In the genomic region with DNA sequence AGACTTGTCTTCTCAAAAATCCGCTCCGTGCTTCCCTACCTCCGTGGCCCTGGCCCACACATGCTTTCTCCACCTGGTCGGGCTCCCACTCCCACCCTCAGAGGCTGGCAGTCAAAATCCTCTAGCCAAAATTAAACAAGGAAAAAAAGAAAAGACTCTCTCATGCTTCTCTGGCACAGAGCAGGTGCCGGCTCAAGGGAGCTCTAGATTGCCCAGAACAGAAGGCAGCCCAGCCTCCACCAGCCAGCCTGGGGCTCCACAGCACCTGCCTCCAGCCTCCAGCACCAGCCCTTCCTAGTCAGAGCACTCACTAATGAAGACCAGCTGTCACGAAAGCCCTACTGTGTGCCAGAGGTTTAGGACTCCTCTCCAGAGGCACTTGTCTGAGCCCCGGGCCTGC, we compare ENCODE assay signal across 21 mouse cellular contexts. TPM values are rescaled to one million over a fixed set of nuclear protein-coding genes. Genes with fewer than 3 reads are reported as not detected.
DNase-seq lines count a peak whose midpoint lies in the region; ATAC-seq and TF ChIP-seq lines count a peak whose summit lies in the region.
"Had no signal": no experiment of that assay in that cellular context is flagged by ENCODE, and none has a peak within 500 bp of the region (broad histone marks: within the 10 kb centered on the region; RNA-seq: fewer than 3 reads in every experiment).

No protein-coding gene starts in this region.

- H3K9me3 ChIP-seq in forebrain, embryonic 14.5 days (replicated peaks; ENCODE audit: control insufficient read depth, low read length), result no peaks in the 10 kb centered on the region
- no peaks in the 10 kb centered on the region for H3K9me3 ChIP-seq in forebrain, embryonic 12.5 days
- H3K9me3 ChIP-seq in hindbrain, postnatal 0 days (ENCODE audit: low read length), result no peaks in the 10 kb centered on the region
- no peaks in the 10 kb centered on the region for H3K9me3 ChIP-seq in hindbrain, embryonic 10.5 days
- H3K9me3 ChIP-seq in neural tube, embryonic 14.5 days (ENCODE audit: control insufficient read depth, low read length), result no peaks in the 10 kb centered on the region
- no peaks in the 10 kb centered on the region for H3K9me3 ChIP-seq in intestine, embryonic 15.5 days
- H3K9me3 ChIP-seq: heart, embryonic 10.5 days had no signal

- ATAC-seq in forebrain, embryonic 14.5 days, result no peak
- ATAC-seq in forebrain, embryonic 12.5 days (ENCODE audit: low FRiP score), result no peak
- ATAC-seq in hindbrain, postnatal 0 days, result no peak
- ATAC-seq in neural tube, embryonic 14.5 days (ENCODE audit: low read depth), result no peak
- ATAC-seq in intestine, embryonic 15.5 days, result no peak
- ATAC-seq: intestine, embryonic 16.5 days had no signal

- H3K36me3 ChIP-seq in forebrain, embryonic 14.5 days (ENCODE audit: control insufficient read depth, insufficient read depth, low read length), result no peaks in the 10 kb centered on the region
- H3K36me3 ChIP-seq in forebrain, embryonic 12.5 days (replicated peaks), result no peaks in the 10 kb centered on the region
- H3K36me3 ChIP-seq in hindbrain, postnatal 0 days (ENCODE audit: insufficient read depth, low read length), result no peaks in the 10 kb centered on the region
- no peaks in the 10 kb centered on the region for H3K36me3 ChIP-seq in hindbrain, embryonic 10.5 days
- H3K36me3 ChIP-seq in neural tube, embryonic 14.5 days (ENCODE audit: control insufficient read depth, insufficient read depth, low read length), result no peaks in the 10 kb centered on the region
- H3K36me3 ChIP-seq in intestine, embryonic 15.5 days, result no peaks in the 10 kb centered on the region
- H3K36me3 ChIP-seq: heart, embryonic 10.5 days had no signal

- no peak overlapping the region for H3K4me3 ChIP-seq in forebrain, embryonic 14.5 days (ENCODE audit: low read depth, low read length)
- no peak overlapping the region for H3K4me3 ChIP-seq in forebrain, embryonic 12.5 days (replicated peaks)
- H3K4me3 ChIP-seq in hindbrain, postnatal 0 days (ENCODE audit: low read length), result no peak overlapping the region
- no peak overlapping the region for H3K4me3 ChIP-seq in hindbrain, embryonic 10.5 days
- H3K4me3 ChIP-seq in neural tube, embryonic 14.5 days (ENCODE audit: low read depth, low read length), result no peak overlapping the region
- H3K4me3 ChIP-seq in intestine, embryonic 15.5 days (replicated peaks), result no peak overlapping the region

- H3K27ac ChIP-seq in forebrain, embryonic 14.5 days (ENCODE audit: low read depth, low read length), result no peak overlapping the region
- no peak overlapping the region for H3K27ac ChIP-seq in forebrain, embryonic 12.5 days
- no peak overlapping the region for H3K27ac ChIP-seq in hindbrain, postnatal 0 days
- no peak overlapping the region for H3K27ac ChIP-seq in hindbrain, embryonic 10.5 days
- 0 out of 2 replicates have a peak overlapping the region, but pooled peaks have one; percentile 11 for H3K27ac ChIP-seq in neural tube, embryonic 14.5 days (ENCODE audit: low read depth, low read length)
- H3K27ac ChIP-seq in intestine, embryonic 15.5 days, result no peak overlapping the region
- H3K27ac ChIP-seq: heart, embryonic 10.5 days; macrophage had no signal

- H3K27me3 ChIP-seq in forebrain, embryonic 14.5 days (replicated peaks; ENCODE audit: control insufficient read depth, insufficient read depth, low read length), result peaks cover 27% of the 10 kb centered on the region
- H3K27me3 ChIP-seq in forebrain, embryonic 12.5 days, result peaks cover 87% of the 10 kb centered on the region
- H3K27me3 ChIP-seq in hindbrain, postnatal 0 days (ENCODE audit: insufficient read depth, low read length), result no peaks in the 10 kb centered on the region
- peaks cover 91% of the 10 kb centered on the region for H3K27me3 ChIP-seq in hindbrain, embryonic 10.5 days (ENCODE audit: insufficient read depth, poor library complexity, severe bottlenecking)
- peaks cover 9% of the 10 kb centered on the region; the same call in 1 of the 2 replicates for H3K27me3 ChIP-seq in neural tube, embryonic 14.5 days (ENCODE audit: control insufficient read depth, insufficient read depth, low read length)
- H3K27me3 ChIP-seq in intestine, embryonic 15.5 days (replicated peaks), result peaks cover 87% of the 10 kb centered on the region

- WGBS in forebrain, embryonic 14.5 days, result 84% methylated on average over 7 of the region's 7 CpGs
- WGBS in forebrain, embryonic 12.5 days, result 83% methylated on average over 7 of the region's 7 CpGs
- 56% methylated on average over 7 of the region's 7 CpGs for WGBS in hindbrain, postnatal 0 days
- WGBS in hindbrain, embryonic 10.5 days, result 80% methylated on average over 7 of the region's 7 CpGs
- WGBS in neural tube, embryonic 14.5 days, result 66% methylated on average over 7 of the region's 7 CpGs
- 83% methylated on average over 7 of the region's 7 CpGs for WGBS in intestine, embryonic 15.5 days

- no peak overlapping the region for H3K9ac ChIP-seq in forebrain, embryonic 14.5 days (ENCODE audit: low read length)
- H3K9ac ChIP-seq in forebrain, embryonic 12.5 days, result no peak overlapping the region
- H3K9ac ChIP-seq in hindbrain, postnatal 0 days (replicated peaks; ENCODE audit: low read length), result no peak overlapping the region; the same call in 1 of the 2 replicates
- H3K9ac ChIP-seq in neural tube, embryonic 14.5 days (replicated peaks; ENCODE audit: low read depth, low read length), result no peak overlapping the region
- no peak overlapping the region for H3K9ac ChIP-seq in intestine, embryonic 15.5 days

- peak; percentile 22 for DNase-seq in forebrain, embryonic 14.5 days (ENCODE audit: low spot score)
- no peak for DNase-seq in hindbrain, postnatal 0 days (ENCODE audit: low spot score)
- no peak for DNase-seq in hindbrain, embryonic 10.5 days (ENCODE audit: low spot score)
- no peak for DNase-seq in neural tube, embryonic 10.5 days (ENCODE audit: extremely low spot score, low spot score)
- DNase-seq: cerebellum, adult 9-11 months; gastrocnemius, postnatal 10 days; kidney, adult 9 months; kidney, postnatal 14 days; thymus, postnatal 14 days had no signal

- H3K4me1 ChIP-seq in forebrain, embryonic 14.5 days (ENCODE audit: control insufficient read depth, insufficient read depth, low read length), result peaks cover 25% of the 10 kb centered on the region
- peaks cover 53% of the 10 kb centered on the region for H3K4me1 ChIP-seq in forebrain, embryonic 12.5 days
- H3K4me1 ChIP-seq in hindbrain, postnatal 0 days (ENCODE audit: insufficient read depth, low read length), result peaks cover 42% of the 10 kb centered on the region
- peaks cover 69% of the 10 kb centered on the region for H3K4me1 ChIP-seq in hindbrain, embryonic 10.5 days (replicated peaks)
- H3K4me1 ChIP-seq in neural tube, embryonic 14.5 days (ENCODE audit: control insufficient read depth, insufficient read depth, low read length), result peaks cover 33% of the 10 kb centered on the region
- H3K4me1 ChIP-seq in intestine, embryonic 15.5 days (replicated peaks), result peaks cover 9% of the 10 kb centered on the region; the same call in 1 of the 2 replicates

- no peak for TF ChIP-seq CTCF in hindbrain, postnatal 0 days (IDR thresholded peaks at IDR 0.05; ENCODE audit: low read depth)

- H3K4me2 ChIP-seq in forebrain, embryonic 14.5 days (ENCODE audit: low read length), result no peak overlapping the region
- H3K4me2 ChIP-seq in forebrain, embryonic 12.5 days, result no peak overlapping the region
- H3K4me2 ChIP-seq in hindbrain, postnatal 0 days (ENCODE audit: low read depth, low read length), result peak overlapping the region; percentile 21; the same call in 1 of the 2 replicates
- H3K4me2 ChIP-seq in neural tube, embryonic 14.5 days (ENCODE audit: low read depth, low read length), result no peak overlapping the region
- H3K4me2 ChIP-seq in intestine, embryonic 15.5 days (replicated peaks), result no peak overlapping the region

RNA-seq across cellular contexts. Expression of a gene that starts 4.8 kb away (rescaled TPM):
- 3.7 and 5.3 TPM in 2 replicates for polyA plus RNA-seq in forebrain, embryonic 14.5 days (2014; fragmentation: Nextera tagmentation; extraction: Ambion mirVana)
- 1.2 TPM in 2 replicates for polyA plus RNA-seq in forebrain, embryonic 12.5 days (2016; fragmentation: Nextera tagmentation; extraction: Ambion mirVana)
- 40.9 and 43.1 TPM in 2 replicates for total RNA-seq in hindbrain, postnatal 0 days (2014; rRNA removed)
- 8.4 and 9.1 TPM in 2 replicates for polyA plus RNA-seq in hindbrain, postnatal 0 days (2015; fragmentation: Nextera tagmentation; extraction: Ambion mirVana)
- 0.24 and 0.39 TPM in 2 replicates for polyA plus RNA-seq in hindbrain, embryonic 10.5 days (2016; fragmentation: Nextera tagmentation; extraction: Ambion mirVana)
- polyA plus RNA-seq in neural tube, embryonic 14.5 days (2014; fragmentation: Nextera tagmentation; extraction: Ambion mirVana), result 4.1 and 6.8 TPM in 2 replicates
- polyA plus RNA-seq in intestine, embryonic 15.5 days (2015; fragmentation: Nextera tagmentation; extraction: Ambion mirVana), result 0.08 and 0.29 TPM in 2 replicates
- total RNA-seq: granulocyte monocyte progenitor cell, adult 5-6 weeks; liver, adult 2 months; monocyte, adult 5-6 weeks had no signal
- polyA plus RNA-seq: embryonic facial prominence, embryonic 11.5 days; heart, embryonic 10.5 days; liver, adult 2 months; liver, embryonic 16.5 days; macrophage; stomach, embryonic 14.5 days had no signal

RNA-seq across cellular contexts. Expression of a gene that starts 59.5 kb away (rescaled TPM):
- 48.2 and 51.5 TPM in 2 replicates for polyA plus RNA-seq in forebrain, embryonic 14.5 days (2014; fragmentation: Nextera tagmentation; extraction: Ambion mirVana)
- polyA plus RNA-seq in forebrain, embryonic 12.5 days (2016; fragmentation: Nextera tagmentation; extraction: Ambion mirVana), result 137 and 147 TPM in 2 replicates
- total RNA-seq in hindbrain, postnatal 0 days (2014; rRNA removed), result 12.7 and 15.2 TPM in 2 replicates
- 16.6 and 17.9 TPM in 2 replicates for polyA plus RNA-seq in hindbrain, postnatal 0 days (2015; fragmentation: Nextera tagmentation; extraction: Ambion mirVana)
- 71.6 and 79.0 TPM in 2 replicates for polyA plus RNA-seq in hindbrain, embryonic 10.5 days (2016; fragmentation: Nextera tagmentation; extraction: Ambion mirVana)
- polyA plus RNA-seq in neural tube, embryonic 14.5 days (2014; fragmentation: Nextera tagmentation; extraction: Ambion mirVana), result 6.9 and 10.2 TPM in 2 replicates
- polyA plus RNA-seq in intestine, embryonic 15.5 days (2015; fragmentation: Nextera tagmentation; extraction: Ambion mirVana), result 19.7 and 20.4 TPM in 2 replicates
